Mouse (Mus musculus): Measurements from ENCODE around the gene Ripor3. TPM values are rescaled to one million over a fixed set of nuclear protein-coding genes. Genes with fewer than 3 reads are reported as not detected.
A peak's percentile ranks its signal among the peaks of the same experiment; 100 is the strongest.

Gene Ripor3
- polyA plus RNA-seq, 1 experiment from 2014 or later: 9.2 TPM

DNA sequence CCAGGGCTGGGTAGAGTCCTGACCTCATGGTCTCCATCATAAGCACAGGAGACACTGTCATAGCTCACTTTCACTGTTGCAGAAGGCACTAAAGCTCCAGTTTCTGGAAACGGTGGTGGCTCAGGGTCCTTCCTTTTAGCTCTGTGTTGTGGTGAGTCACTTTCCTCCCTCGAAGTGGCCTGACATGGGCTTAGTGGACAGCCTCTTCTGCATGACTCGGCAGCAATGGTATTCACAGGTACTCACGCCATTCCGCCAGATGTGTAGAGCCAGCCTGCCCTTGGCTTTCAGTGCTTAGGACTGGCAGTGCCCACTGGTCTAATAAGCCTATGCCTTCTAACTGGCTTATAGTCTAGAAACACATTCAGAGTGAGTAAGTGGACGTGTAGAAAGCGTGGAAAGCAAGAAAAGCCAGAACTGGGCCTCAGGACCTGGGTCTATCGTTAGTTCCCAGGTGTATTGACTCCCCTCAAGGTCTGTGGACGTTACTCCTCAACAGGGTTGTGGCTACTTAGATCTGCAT lies 46.6 kb downstream of the Ripor3 start:
- H3K9me3 ChIP-seq: no peaks in the 10 kb centered on the region
- no peak overlapping the region for H3K4me3 ChIP-seq
- peaks cover under 1% of the 10 kb centered on the region; the same call in 1 of the 2 replicates for H3K4me1 ChIP-seq
- peaks cover 55% of the 10 kb centered on the region for H3K36me3 ChIP-seq
- no peak overlapping the region for H3K4me2 ChIP-seq
- no peak overlapping the region for H3K9ac ChIP-seq
- ATAC-seq (ENCODE audit: insufficient number of reproducible peaks, low FRiP score, low TSS enrichment, low read depth): no peak
- 86% methylated on average over 9 of the region's 9 CpGs for WGBS
- no peaks in the 10 kb centered on the region for H3K27me3 ChIP-seq
- H3K27ac ChIP-seq: no peak overlapping the region

DNA sequence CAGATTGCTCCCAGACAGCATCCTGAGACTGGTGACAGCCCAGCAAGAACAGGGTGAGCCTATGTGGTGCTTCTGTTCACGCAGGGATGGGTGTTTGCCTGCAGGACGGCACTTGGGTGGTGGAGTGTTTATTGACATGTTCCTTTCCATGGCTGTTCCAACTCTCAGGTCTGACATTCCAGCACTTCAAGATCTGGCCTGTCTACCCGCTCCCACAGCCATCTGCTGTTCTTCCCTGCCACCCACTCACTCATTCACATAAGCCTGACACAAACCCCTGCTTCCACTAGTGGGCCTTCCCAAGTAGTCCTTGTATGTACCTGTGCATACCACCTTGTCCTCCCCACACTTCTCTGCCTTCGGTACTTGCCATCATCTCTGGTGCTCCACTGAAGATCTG lies 47.2 kb downstream of the Ripor3 start:
- H3K27ac ChIP-seq: no peak overlapping the region
- no peak for ATAC-seq (ENCODE audit: insufficient number of reproducible peaks, low FRiP score, low TSS enrichment, low read depth)
- peaks cover 48% of the 10 kb centered on the region for H3K36me3 ChIP-seq
- 77% methylated on average over 4 of the region's 4 CpGs for WGBS
- H3K4me3 ChIP-seq: no peak overlapping the region
- H3K27me3 ChIP-seq: no peaks in the 10 kb centered on the region
- peaks cover 6% of the 10 kb centered on the region for H3K4me1 ChIP-seq
- no peak overlapping the region for H3K9ac ChIP-seq
- H3K4me2 ChIP-seq: no peak overlapping the region
- H3K9me3 ChIP-seq: no peaks in the 10 kb centered on the region

DNA sequence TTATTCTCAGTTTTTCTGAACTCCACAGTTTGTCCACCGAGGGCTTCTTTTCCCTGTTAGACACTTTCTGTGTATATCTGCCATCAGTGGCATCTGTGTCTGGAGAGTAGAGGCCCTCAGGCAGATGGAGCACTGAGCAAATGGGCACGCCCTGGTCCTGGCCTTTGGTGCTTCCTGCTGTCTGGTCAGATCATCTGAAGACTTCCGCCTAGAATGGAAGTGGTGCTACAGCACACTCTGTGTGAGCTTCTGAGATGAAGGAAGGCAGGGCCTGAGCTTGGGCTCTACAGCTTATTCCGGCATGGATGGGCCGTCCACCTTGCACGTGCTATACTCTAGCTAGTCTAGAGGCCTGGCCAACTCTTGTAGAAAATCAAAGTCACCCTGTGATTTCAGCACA lies 48.1 kb downstream of the Ripor3 start:
- WGBS: 80% methylated on average over 6 of the region's 6 CpGs
- Histone ChIP-seq H3K4me3 (no peak overlapping the region), H3K4me1 (peaks cover 9% of the 10 kb centered on the region), H3K4me2 (no peak overlapping the region), H3K9ac (no peak overlapping the region), H3K27ac (no peak overlapping the region), H3K27me3 (no peaks in the 10 kb centered on the region), H3K36me3 (peaks cover 41% of the 10 kb centered on the region), H3K9me3 (no peaks in the 10 kb centered on the region)
- ATAC-seq (ENCODE audit: insufficient number of reproducible peaks, low FRiP score, low TSS enrichment, low read depth): no peak

DNA sequence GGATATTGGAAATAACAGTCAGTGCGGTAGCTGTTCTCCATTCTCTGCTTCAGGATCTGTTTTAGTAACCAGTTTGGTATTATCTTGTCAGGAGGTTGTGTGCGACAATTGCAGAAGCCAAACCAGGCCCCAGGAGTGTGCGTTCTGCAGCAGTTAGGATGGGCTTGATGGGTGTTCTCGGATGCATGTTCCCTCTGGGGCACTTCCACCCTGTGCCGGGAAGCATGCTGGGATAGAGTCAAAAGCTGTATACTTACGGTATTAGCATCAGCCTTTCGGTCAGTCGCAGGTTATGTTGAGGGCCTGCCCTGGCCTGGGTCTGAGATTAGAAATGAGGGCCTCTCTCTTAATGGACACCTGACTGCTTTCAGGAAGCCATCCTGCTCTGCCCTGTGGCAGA lies 49.8 kb downstream of the Ripor3 start:
- 87% methylated on average over 8 of the region's 8 CpGs for WGBS
- no peak overlapping the region for H3K27ac ChIP-seq

DNA sequence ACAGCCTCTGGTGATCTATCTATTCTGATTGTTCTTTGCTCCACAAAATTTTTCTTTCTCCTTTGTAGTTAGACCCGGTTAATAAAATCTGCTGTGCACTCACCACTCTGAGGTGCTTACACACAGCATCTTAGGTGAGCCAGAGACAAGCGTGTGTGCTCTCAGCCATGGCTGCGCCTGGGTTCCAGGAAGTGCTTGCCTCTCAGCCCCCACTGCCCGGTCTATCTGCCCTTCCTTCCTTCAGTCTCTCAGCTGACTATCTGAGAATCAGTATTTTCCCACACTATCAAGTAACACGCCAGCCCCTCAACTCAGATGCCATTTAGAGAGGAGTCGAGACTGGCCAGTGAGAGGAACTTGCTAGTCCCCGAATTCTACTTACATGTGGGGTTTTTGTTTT lies 50.4 kb downstream of the Ripor3 start:
- no peaks in the 10 kb centered on the region for H3K27me3 ChIP-seq
- H3K9ac ChIP-seq: no peak overlapping the region
- no peak overlapping the region for H3K4me3 ChIP-seq
- no peak overlapping the region for H3K27ac ChIP-seq
- H3K4me2 ChIP-seq: no peak overlapping the region
- 67% methylated on average over 7 of the region's 7 CpGs for WGBS
- H3K4me1 ChIP-seq: peaks cover 12% of the 10 kb centered on the region
- peaks cover 18% of the 10 kb centered on the region for H3K36me3 ChIP-seq
- no peaks in the 10 kb centered on the region for H3K9me3 ChIP-seq
- no peak for ATAC-seq (ENCODE audit: insufficient number of reproducible peaks, low FRiP score, low TSS enrichment, low read depth)

More for the DNA sequence above, 49.8 kb downstream of the Ripor3 start:
- no peak overlapping the region for H3K4me3 ChIP-seq
- no peak for ATAC-seq (ENCODE audit: insufficient number of reproducible peaks, low FRiP score, low TSS enrichment, low read depth)
- H3K4me2 ChIP-seq: no peak overlapping the region
- H3K9me3 ChIP-seq: no peaks in the 10 kb centered on the region
- no peaks in the 10 kb centered on the region for H3K27me3 ChIP-seq
- no peak overlapping the region for H3K9ac ChIP-seq
- H3K4me1 ChIP-seq: peaks cover 11% of the 10 kb centered on the region
- peaks cover 24% of the 10 kb centered on the region for H3K36me3 ChIP-seq

DNA sequence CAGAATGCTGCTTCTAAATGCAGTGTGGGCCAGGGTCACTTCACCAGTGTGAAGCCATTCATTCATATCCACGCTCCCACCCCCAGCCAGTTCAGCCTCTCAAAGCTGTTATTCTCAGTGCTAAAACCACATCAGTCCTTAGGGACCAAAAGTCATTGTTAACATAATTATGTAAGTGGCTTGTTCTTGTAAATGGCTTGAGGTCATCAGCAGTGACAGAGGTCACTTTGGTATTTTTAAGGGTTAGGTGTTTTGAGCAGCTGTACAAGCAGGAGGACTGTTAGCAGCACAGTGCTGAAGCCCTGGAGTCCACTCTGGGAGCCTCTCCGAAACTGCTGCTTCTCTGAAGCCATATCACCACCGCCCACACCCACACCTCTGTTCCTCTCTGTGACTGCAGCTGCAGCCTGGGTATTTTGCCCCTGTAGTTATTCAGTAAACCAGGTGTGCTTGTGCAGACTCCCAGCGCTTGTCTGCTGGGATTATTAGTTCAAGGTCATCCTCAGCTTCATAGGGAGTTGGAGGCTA lies 51.0 kb downstream of the Ripor3 start:
- H3K36me3 ChIP-seq: peaks cover 17% of the 10 kb centered on the region
- no peaks in the 10 kb centered on the region for H3K9me3 ChIP-seq
- ATAC-seq (ENCODE audit: insufficient number of reproducible peaks, low FRiP score, low TSS enrichment, low read depth): no peak
- H3K4me1 ChIP-seq: peaks cover 12% of the 10 kb centered on the region
- H3K9ac ChIP-seq: no peak overlapping the region
- H3K27ac ChIP-seq: no peak overlapping the region
- H3K27me3 ChIP-seq: no peaks in the 10 kb centered on the region
- H3K4me2 ChIP-seq: no peak overlapping the region
- H3K4me3 ChIP-seq: no peak overlapping the region
- 68% methylated on average over 4 of the region's 4 CpGs for WGBS

DNA sequence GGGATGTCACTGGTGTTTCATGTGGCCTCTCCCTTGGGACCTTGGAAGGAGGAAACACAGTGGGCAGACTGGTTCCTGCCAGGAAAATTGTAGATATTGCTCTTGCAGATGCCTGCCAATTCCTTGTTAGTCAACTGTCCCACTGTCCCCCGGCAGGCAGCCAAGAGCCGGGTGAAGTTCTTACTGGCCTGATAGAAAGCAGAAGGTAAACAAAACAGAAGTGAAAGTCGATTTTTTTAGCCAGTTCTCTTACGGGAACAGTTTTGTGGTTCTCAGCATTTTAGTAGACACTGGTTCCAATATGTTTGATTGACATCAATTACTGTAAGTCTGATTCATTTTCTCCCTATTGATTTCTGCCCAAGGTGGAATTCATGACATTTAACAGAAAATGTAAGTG lies 51.6 kb downstream of the Ripor3 start:
- H3K4me3 ChIP-seq: no peak overlapping the region
- ATAC-seq (ENCODE audit: insufficient number of reproducible peaks, low FRiP score, low TSS enrichment, low read depth): no peak
- H3K9ac ChIP-seq: no peak overlapping the region

DNA sequence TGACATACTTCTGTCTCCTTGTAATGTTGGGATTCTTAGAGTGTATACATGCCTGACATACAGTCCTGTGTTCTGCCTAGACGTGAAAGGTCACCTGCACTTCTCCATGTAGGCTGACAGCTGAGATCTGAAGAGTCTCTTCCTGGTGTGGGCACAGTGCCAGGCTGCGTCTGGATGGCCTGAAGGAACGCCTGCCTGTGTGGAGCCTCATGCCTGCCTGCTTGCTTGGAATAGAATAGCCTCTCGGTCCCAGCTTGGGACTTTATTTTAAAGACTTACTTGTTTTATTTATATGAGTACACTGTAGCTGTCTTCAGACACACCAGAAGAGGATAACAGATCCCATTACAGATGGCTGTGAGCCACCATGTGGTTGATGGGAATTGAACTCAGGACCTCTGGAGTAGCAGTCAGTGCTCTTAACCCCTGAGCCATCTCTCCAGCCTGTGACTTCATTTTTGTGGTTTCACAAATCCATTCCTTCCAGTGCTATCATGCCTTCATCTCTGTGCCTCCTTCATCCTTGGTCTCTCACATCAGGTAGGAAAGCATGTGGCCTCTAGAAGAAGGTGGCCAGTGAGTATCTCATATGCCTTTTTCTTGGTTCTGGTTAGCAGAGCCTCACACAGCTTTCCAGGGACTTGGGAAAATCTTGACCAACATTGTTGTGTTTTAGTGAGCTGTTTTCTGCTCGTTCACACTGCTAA lies 52.2 kb downstream of the Ripor3 start:
- peaks cover 15% of the 10 kb centered on the region for H3K4me1 ChIP-seq
- H3K9ac ChIP-seq: no peak overlapping the region
- no peak overlapping the region for H3K4me3 ChIP-seq
- 0 out of 2 replicates have a peak overlapping the region, but pooled peaks have one; percentile 9 for H3K27ac ChIP-seq
- peaks cover 10% of the 10 kb centered on the region; the same call in 1 of the 2 replicates for H3K36me3 ChIP-seq
- WGBS: 40% methylated on average over 5 of the region's 5 CpGs
- no peak overlapping the region for H3K4me2 ChIP-seq
- no peaks in the 10 kb centered on the region for H3K27me3 ChIP-seq
- no peak for ATAC-seq (ENCODE audit: insufficient number of reproducible peaks, low FRiP score, low TSS enrichment, low read depth)
- H3K9me3 ChIP-seq: no peaks in the 10 kb centered on the region

More for the DNA sequence above, 51.6 kb downstream of the Ripor3 start:
- WGBS: 54% methylated on average over 4 of the region's 4 CpGs
- H3K27ac ChIP-seq: no peak overlapping the region
- H3K36me3 ChIP-seq: peaks cover 13% of the 10 kb centered on the region
- H3K27me3 ChIP-seq: no peaks in the 10 kb centered on the region
- H3K4me1 ChIP-seq: peaks cover 13% of the 10 kb centered on the region
- H3K9me3 ChIP-seq: no peaks in the 10 kb centered on the region
- H3K4me2 ChIP-seq: no peak overlapping the region

DNA sequence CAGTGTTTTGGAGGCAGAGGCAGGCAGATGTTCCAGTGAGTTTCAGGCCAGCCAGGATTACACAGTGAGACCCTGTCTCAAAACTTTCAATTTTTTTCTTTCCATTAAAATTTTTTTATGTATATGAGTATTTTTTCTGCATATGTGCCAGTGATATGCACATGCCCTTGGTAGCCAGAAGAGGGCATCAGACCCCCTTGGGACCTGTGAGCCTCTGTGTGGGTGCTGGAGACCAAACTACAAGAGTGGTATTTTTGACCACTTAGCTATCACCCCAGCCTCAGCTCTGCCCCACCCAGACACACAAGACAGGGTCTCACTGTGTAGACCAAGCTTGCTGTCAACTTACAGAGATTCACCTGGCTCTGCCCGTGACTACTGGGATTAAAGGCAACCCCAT lies 52.9 kb downstream of the Ripor3 start:
- ATAC-seq (ENCODE audit: insufficient number of reproducible peaks, low FRiP score, low TSS enrichment, low read depth): no peak
- H3K27ac ChIP-seq: no peak overlapping the region
- peaks cover 16% of the 10 kb centered on the region for H3K4me1 ChIP-seq
- no peak overlapping the region for H3K4me2 ChIP-seq
- no peak overlapping the region for H3K4me3 ChIP-seq
- no peak overlapping the region for H3K9ac ChIP-seq
- H3K36me3 ChIP-seq: peaks cover 10% of the 10 kb centered on the region; the same call in 1 of the 2 replicates
- no peaks in the 10 kb centered on the region for H3K9me3 ChIP-seq
- WGBS: 87% methylated on average over 1 of the region's 1 CpGs
- no peaks in the 10 kb centered on the region for H3K27me3 ChIP-seq

DNA sequence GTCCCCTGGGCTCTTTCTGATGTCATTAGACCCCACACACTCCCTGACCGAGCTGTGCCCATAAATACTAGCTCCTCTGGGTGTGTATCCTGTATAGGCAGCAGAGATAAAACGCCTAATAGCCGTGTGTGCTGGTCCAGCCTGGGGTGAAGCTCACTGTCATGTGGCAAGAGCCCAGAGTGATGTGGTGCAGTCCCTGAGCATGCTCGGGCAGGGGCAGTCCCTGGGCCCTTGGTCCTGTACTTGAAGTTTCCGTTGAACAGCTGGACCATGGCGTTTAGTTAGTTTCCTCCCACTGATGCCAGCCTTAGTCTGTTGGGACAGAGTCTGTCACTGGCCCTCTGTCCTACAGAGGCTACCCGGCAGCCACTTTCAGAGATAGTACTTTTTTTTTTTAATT lies 55.5 kb downstream of the Ripor3 start:
- WGBS: 77% methylated on average over 7 of the region's 7 CpGs

DNA sequence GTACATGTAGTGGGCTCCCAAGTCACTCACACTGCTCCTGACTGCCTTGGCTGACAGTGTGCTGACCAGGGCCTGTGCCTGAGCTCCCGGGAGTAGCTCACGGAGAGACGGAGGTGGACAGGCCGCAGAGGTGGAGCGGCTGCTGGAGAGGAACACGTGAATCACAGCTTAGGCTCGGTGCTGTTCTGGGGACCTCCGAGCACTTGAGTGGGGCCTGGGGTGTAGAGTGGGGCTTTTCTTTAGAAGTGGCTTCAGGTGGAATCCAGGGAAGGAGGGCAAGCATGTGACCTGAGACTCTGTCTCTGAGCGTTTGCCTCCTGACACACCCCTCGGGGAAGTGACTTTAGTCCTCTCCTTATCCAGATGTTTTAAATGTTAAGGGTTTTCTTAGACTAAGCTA lies 56.6 kb downstream of the Ripor3 start:
- H3K27ac ChIP-seq: no peak overlapping the region
- 82% methylated on average over 10 of the region's 10 CpGs for WGBS

More for the DNA sequence above, 55.5 kb downstream of the Ripor3 start:
- H3K4me2 ChIP-seq: no peak overlapping the region
- H3K27me3 ChIP-seq: no peaks in the 10 kb centered on the region
- H3K9me3 ChIP-seq: no peaks in the 10 kb centered on the region
- H3K27ac ChIP-seq: no peak overlapping the region
- no peak overlapping the region for H3K4me3 ChIP-seq
- H3K36me3 ChIP-seq: peaks cover 7% of the 10 kb centered on the region; the same call in 1 of the 2 replicates
- H3K4me1 ChIP-seq: peaks cover 34% of the 10 kb centered on the region
- H3K9ac ChIP-seq: no peak overlapping the region
- ATAC-seq (ENCODE audit: insufficient number of reproducible peaks, low FRiP score, low TSS enrichment, low read depth): no peak

More for the DNA sequence above, 56.6 kb downstream of the Ripor3 start:
- H3K27me3 ChIP-seq: no peaks in the 10 kb centered on the region
- peaks cover 43% of the 10 kb centered on the region for H3K4me1 ChIP-seq
- peaks cover 7% of the 10 kb centered on the region; the same call in 1 of the 2 replicates for H3K36me3 ChIP-seq
- no peak overlapping the region for H3K4me3 ChIP-seq
- no peak for ATAC-seq (ENCODE audit: insufficient number of reproducible peaks, low FRiP score, low TSS enrichment, low read depth)
- H3K9me3 ChIP-seq: no peaks in the 10 kb centered on the region
- no peak overlapping the region for H3K9ac ChIP-seq
- no peak overlapping the region for H3K4me2 ChIP-seq
